Mouse (Mus musculus): ENCODE results near the gene Cdca3. TPM values are rescaled to one million over a fixed set of nuclear protein-coding genes. Genes with fewer than 3 reads are reported as not detected.

Cdca3 gene
- polyA plus RNA-seq, 1 experiment from 2014 or later: 85.1 TPM

- Histone ChIP-seq H3K4me1 (replicated peaks; ENCODE audit: insufficient read depth, low read length) (peaks cover 26% of the 10 kb centered on the region; the same call in 1 of the 2 replicates), H3K36me3 (ENCODE audit: insufficient read depth, low read length) (peaks cover 7% of the 10 kb centered on the region; the same call in 1 of the 2 replicates), H3K27me3 (ENCODE audit: insufficient read depth, low read length) (no peaks in the 10 kb centered on the region), H3K9ac (ENCODE audit: low read depth, low read length) (no peak overlapping the region), H3K27ac (no peak overlapping the region), H3K4me3 (replicated peaks; ENCODE audit: low read depth, low read length) (peak overlapping the region; percentile 74), H3K9me3 (replicated peaks; ENCODE audit: low read length) (no peaks in the 10 kb centered on the region), H3K4me2 (ENCODE audit: low read length) (peak overlapping the region; percentile 62)
- DNase-seq (ENCODE audit: low spot score) (no peak), ATAC-seq (replicated peaks; ENCODE audit: low FRiP score, low read depth) (no peak)
- 79% methylated on average over 24 of the region's 24 CpGs for WGBS
- no peak for TF ChIP-seq CTCF (IDR thresholded peaks at IDR 0.05; ENCODE audit: low read depth)
These were observed 17.4 kb upstream of the Cdca3 start for GRCm38 (mm10) chr6:124811701-124812560.

- WGBS: 19% methylated on average over 9 of the region's 9 CpGs
- ATAC-seq (replicated peaks; ENCODE audit: low FRiP score, low read depth): no peak
- no peaks in the 10 kb centered on the region for H3K9me3 ChIP-seq (replicated peaks; ENCODE audit: low read length)
- peaks cover 16% of the 10 kb centered on the region; the same call in 1 of the 2 replicates for H3K36me3 ChIP-seq (ENCODE audit: insufficient read depth, low read length)
- H3K9ac ChIP-seq (ENCODE audit: low read depth, low read length): peak overlapping the region; percentile 81
- peak overlapping the region; percentile 86; the same call in 1 of the 2 replicates for H3K27ac ChIP-seq
- DNase-seq (ENCODE audit: low spot score): no peak
- peaks cover 26% of the 10 kb centered on the region; the same call in 1 of the 2 replicates for H3K4me1 ChIP-seq (replicated peaks; ENCODE audit: insufficient read depth, low read length)
- no peak for TF ChIP-seq CTCF (IDR thresholded peaks at IDR 0.05; ENCODE audit: low read depth)
- H3K4me2 ChIP-seq (ENCODE audit: low read length): peak overlapping the region; percentile 62
- no peaks in the 10 kb centered on the region for H3K27me3 ChIP-seq (ENCODE audit: insufficient read depth, low read length)
- H3K4me3 ChIP-seq (replicated peaks; ENCODE audit: low read depth, low read length): peak overlapping the region; percentile 74
These were observed 16.5 kb upstream of the Cdca3 start for GRCm38 (mm10) chr6:124812848-124813247.

GRCm38 (mm10) chr6:124813496-124813895 lies 15.9 kb upstream of the Cdca3 start:
- peak overlapping the region; percentile 86 for H3K27ac ChIP-seq
- H3K9me3 ChIP-seq (replicated peaks; ENCODE audit: low read length): no peaks in the 10 kb centered on the region
- H3K4me1 ChIP-seq (replicated peaks; ENCODE audit: insufficient read depth, low read length): peaks cover 22% of the 10 kb centered on the region; the same call in 1 of the 2 replicates
- H3K4me2 ChIP-seq (ENCODE audit: low read length): peak overlapping the region; percentile 62
- TF ChIP-seq CTCF (IDR thresholded peaks at IDR 0.05; ENCODE audit: low read depth): no peak
- peaks cover 22% of the 10 kb centered on the region for H3K36me3 ChIP-seq (ENCODE audit: insufficient read depth, low read length)
- ATAC-seq (replicated peaks; ENCODE audit: low FRiP score, low read depth): peak; percentile 26; the same call in 1 of the 2 replicates
- under 1% methylated on average over 18 of the region's 18 CpGs for WGBS
- no peaks in the 10 kb centered on the region for H3K27me3 ChIP-seq (ENCODE audit: insufficient read depth, low read length)
- H3K4me3 ChIP-seq (replicated peaks; ENCODE audit: low read depth, low read length): peak overlapping the region; percentile 74
- peak overlapping the region; percentile 81 for H3K9ac ChIP-seq (ENCODE audit: low read depth, low read length)
- peak; percentile 75 for DNase-seq (ENCODE audit: low spot score)

GRCm38 (mm10) chr6:124813933-124814332 lies 15.4 kb upstream of the Cdca3 start, which contains the start of gene Tpi1:
Gene Tpi1, minus strand, starts transcription at chr6:124814296.
- no peaks in the 10 kb centered on the region for H3K27me3 ChIP-seq (ENCODE audit: insufficient read depth, low read length)
- H3K4me1 ChIP-seq (replicated peaks; ENCODE audit: insufficient read depth, low read length): peaks cover 22% of the 10 kb centered on the region; the same call in 1 of the 2 replicates
- TF ChIP-seq CTCF (IDR thresholded peaks at IDR 0.05; ENCODE audit: low read depth): 0 out of 2 replicates have a peak, but pooled peaks have one; percentile 2
- H3K4me3 ChIP-seq (replicated peaks; ENCODE audit: low read depth, low read length): peak within 1 kb of the TSS; percentile 74
- H3K36me3 ChIP-seq (ENCODE audit: insufficient read depth, low read length): peaks cover 26% of the 10 kb centered on the region
- DNase-seq (ENCODE audit: low spot score) (peak; percentile 98), ATAC-seq (replicated peaks; ENCODE audit: low FRiP score, low read depth) (peak; percentile 86)
- H3K9ac ChIP-seq (ENCODE audit: low read depth, low read length): peak within 1 kb of the TSS; percentile 81
- under 1% methylated on average over 22 of the region's 22 CpGs for whole genome bisulfite sequencing
- peak within 1 kb of the TSS; percentile 62 for H3K4me2 ChIP-seq (ENCODE audit: low read length)
- H3K9me3 ChIP-seq (replicated peaks; ENCODE audit: low read length): no peaks in the 10 kb centered on the region
- H3K27ac ChIP-seq: peak within 1 kb of the TSS; percentile 86

- Histone ChIP-seq H3K9me3 (replicated peaks; ENCODE audit: low read length) (no peaks in the 10 kb centered on the region), H3K36me3 (ENCODE audit: insufficient read depth, low read length) (peaks cover 30% of the 10 kb centered on the region), H3K27me3 (ENCODE audit: insufficient read depth, low read length) (no peaks in the 10 kb centered on the region), H3K9ac (ENCODE audit: low read depth, low read length) (peak overlapping the region; percentile 81; the same call in 1 of the 2 replicates), H3K4me3 (replicated peaks; ENCODE audit: low read depth, low read length) (peak overlapping the region; percentile 74), H3K27ac (peak overlapping the region; percentile 86), H3K4me1 (replicated peaks; ENCODE audit: insufficient read depth, low read length) (peaks cover 22% of the 10 kb centered on the region; the same call in 1 of the 2 replicates), H3K4me2 (ENCODE audit: low read length) (peak overlapping the region; percentile 62)
- DNase-seq (ENCODE audit: low spot score) (peak; percentile 44), ATAC-seq (replicated peaks; ENCODE audit: low FRiP score, low read depth) (peak; percentile 40)
- no peak for TF ChIP-seq CTCF (IDR thresholded peaks at IDR 0.05; ENCODE audit: low read depth)
- 18% methylated on average over 8 of the region's 8 CpGs for WGBS
These were observed 14.9 kb upstream of the Cdca3 start for GRCm38 (mm10) chr6:124814448-124814847.
